Mouse (Mus musculus): ENCODE results near the gene Tk1. TPM values are rescaled to one million over a fixed set of nuclear protein-coding genes. Genes with fewer than 3 reads are reported as not detected.

The Tk1 gene
- 122 and 136 TPM in 2 replicates for polyA plus RNA-seq (2012; rRNA removed)
- polyA plus RNA-seq (2014; fragmentation: Nextera tagmentation; extraction: Ambion mirVana) = 135 and 144 TPM in 2 replicates

GRCm38 (mm10) chr11:117825333-117826101 is at the start of gene Tk1, which contains the start of gene Afmid:
Gene Tk1 (minus strand): TSS chr11:117826092.
Gene Afmid (plus strand): TSS chr11:117825924.
- under 1% methylated on average over 34 of the region's 34 CpGs for WGBS (ENCODE audit: insufficient replicate concordance)
- TF ChIP-seq CTCF (IDR thresholded peaks at IDR 0.05; ENCODE audit: low read depth) = no peak
- 0 out of 2 replicates have a peak, but pooled peaks have one; percentile 6 for TF ChIP-seq EP300 (IDR thresholded peaks at IDR 0.05; ENCODE audit: low read depth)
- H3K4me1 ChIP-seq (replicated peaks; ENCODE audit: control insufficient read depth in 2 of 2, insufficient read depth in 2 of 2, low read length in 1 of 2) = peaks cover 46 to 60% of the 10 kb centered on the region in 2 experiments
- H3K9ac ChIP-seq (replicated peaks) = peak within 1 kb of the TSS; percentile 99
- peak within 1 kb of the TSS; percentile 90 to 95 for H3K4me3 ChIP-seq (ENCODE audit: insufficient read depth in 1 of 2, low read depth in 2 of 2, low read length in 2 of 2)
- peak; percentile 76 to 83 (median 78) for DNase-seq (ENCODE audit: low read depth in 3 of 3, low spot score in 3 of 3)
- H3K9me3 ChIP-seq (ENCODE audit: control insufficient read depth, low read length) = no peaks in the 10 kb centered on the region
- H3K27ac ChIP-seq = peak within 1 kb of the TSS; percentile 93
- ATAC-seq (ENCODE audit: insufficient read depth) = peak; percentile 68
- H3K27me3 ChIP-seq (ENCODE audit: control insufficient read depth, insufficient read depth, low read length) = no peaks in the 10 kb centered on the region
- peak within 1 kb of the TSS; percentile 90 for H3K4me2 ChIP-seq (ENCODE audit: low read depth)
- H3K36me3 ChIP-seq (replicated peaks; ENCODE audit: control insufficient read depth, insufficient read depth, low read depth) = peaks cover 36% of the 10 kb centered on the region

- no peaks in the 10 kb centered on the region for H3K36me3 ChIP-seq (replicated peaks; ENCODE audit: control insufficient read depth, insufficient read depth, low read depth)
- no peak overlapping the region for H3K4me3 ChIP-seq (ENCODE audit: insufficient read depth in 1 of 2, low read depth in 2 of 2, low read length in 2 of 2)
- DNase-seq (ENCODE audit: low read depth in 3 of 3, low spot score in 3 of 3) (no peak), ATAC-seq (ENCODE audit: insufficient read depth) (no peak)
- H3K9me3 ChIP-seq (ENCODE audit: control insufficient read depth, low read length) = no peaks in the 10 kb centered on the region
- WGBS (ENCODE audit: insufficient replicate concordance) = 52% methylated on average over 6 of the region's 6 CpGs
- no peak overlapping the region for H3K27ac ChIP-seq
- H3K4me1 ChIP-seq (replicated peaks; ENCODE audit: control insufficient read depth in 2 of 2, insufficient read depth in 2 of 2, low read length in 1 of 2) = peaks cover 4 to 19% of the 10 kb centered on the region in 2 experiments; a peak in 1 of 4 replicates
- TF ChIP-seq CTCF (IDR thresholded peaks at IDR 0.05; ENCODE audit: low read depth) (no peak), EP300 (IDR thresholded peaks at IDR 0.05; ENCODE audit: low read depth) (no peak)
- H3K4me2 ChIP-seq (ENCODE audit: low read depth) = no peak overlapping the region
- peaks cover 19% of the 10 kb centered on the region for H3K27me3 ChIP-seq (ENCODE audit: control insufficient read depth, insufficient read depth, low read length)
- H3K9ac ChIP-seq (replicated peaks) = no peak overlapping the region
These were observed 49.8 kb upstream of the Tk1 start for GRCm38 (mm10) chr11:117875681-117876080.

GRCm38 (mm10) chr11:117874419-117874818 is 48.5 kb upstream of the Tk1 start:
- WGBS (ENCODE audit: insufficient replicate concordance) = 41% methylated on average over 4 of the region's 4 CpGs
- Histone ChIP-seq H3K27me3 (ENCODE audit: control insufficient read depth, insufficient read depth, low read length) (peaks cover 19% of the 10 kb centered on the region), H3K27ac (no peak overlapping the region), H3K36me3 (replicated peaks; ENCODE audit: control insufficient read depth, insufficient read depth, low read depth) (no peaks in the 10 kb centered on the region), H3K9me3 (ENCODE audit: control insufficient read depth, low read length) (no peaks in the 10 kb centered on the region), H3K4me3 (ENCODE audit: insufficient read depth in 1 of 2, low read depth in 2 of 2, low read length in 2 of 2) (no peak overlapping the region), H3K4me1 (replicated peaks; ENCODE audit: control insufficient read depth in 2 of 2, insufficient read depth in 2 of 2, low read length in 1 of 2) (peaks cover 4 to 19% of the 10 kb centered on the region in 2 experiments; a peak in 1 of 4 replicates), H3K4me2 (ENCODE audit: low read depth) (no peak overlapping the region), H3K9ac (replicated peaks) (no peak overlapping the region)
- ATAC-seq (ENCODE audit: insufficient read depth) (no peak), DNase-seq (ENCODE audit: low read depth in 3 of 3, low spot score in 3 of 3) (no peak)
- TF ChIP-seq CTCF (IDR thresholded peaks at IDR 0.05; ENCODE audit: low read depth) = peak; percentile 60
- no peak for TF ChIP-seq EP300 (IDR thresholded peaks at IDR 0.05; ENCODE audit: low read depth)

GRCm38 (mm10) chr11:117872861-117873608 is 47.1 kb upstream of the Tk1 start, which contains the start of gene Tha1:
Gene Tha1 (minus strand): TSS chr11:117873481.
- Histone ChIP-seq H3K27ac (no peak within 1 kb of the TSS), H3K36me3 (replicated peaks; ENCODE audit: control insufficient read depth, insufficient read depth, low read depth) (no peaks in the 10 kb centered on the region), H3K4me2 (ENCODE audit: low read depth) (peak within 1 kb of the TSS; percentile 57), H3K9me3 (ENCODE audit: control insufficient read depth, low read length) (no peaks in the 10 kb centered on the region), H3K27me3 (ENCODE audit: control insufficient read depth, insufficient read depth, low read length) (peaks cover 19% of the 10 kb centered on the region), H3K4me3 (ENCODE audit: insufficient read depth in 1 of 2, low read depth in 2 of 2, low read length in 2 of 2) (peak within 1 kb of the TSS; percentile 48 to 51), H3K4me1 (replicated peaks; ENCODE audit: control insufficient read depth in 2 of 2, insufficient read depth in 2 of 2, low read length in 1 of 2) (peaks cover 2 to 10% of the 10 kb centered on the region in 2 experiments; a peak in 1 of 4 replicates), H3K9ac (replicated peaks) (no peak within 1 kb of the TSS)
- WGBS (ENCODE audit: insufficient replicate concordance) = 1% methylated on average over 51 of the region's 51 CpGs
- ATAC-seq (ENCODE audit: insufficient read depth) (peak; percentile 36; the same call in 1 of the 2 replicates), DNase-seq (ENCODE audit: low read depth in 3 of 3, low spot score in 3 of 3) (no peak)
- TF ChIP-seq CTCF (IDR thresholded peaks at IDR 0.05; ENCODE audit: low read depth) (no peak), EP300 (IDR thresholded peaks at IDR 0.05; ENCODE audit: low read depth) (no peak)
